19 mouse cellular contexts compared by ENCODE assay signal in genomic region chr7:118652572-118653295, GRCm38 (mm10). TPM values are rescaled to one million over a fixed set of nuclear protein-coding genes. Genes with fewer than 3 reads are reported as not detected.
A peak's percentile ranks its signal among the peaks of the same experiment; 100 is the strongest.
DNase-seq lines count a peak whose midpoint lies in the region; ATAC-seq and TF ChIP-seq lines count a peak whose summit lies in the region.
"Had no signal": no experiment of that assay in that cellular context is flagged by ENCODE, and none has a peak within 500 bp of the region (broad histone marks: within the 10 kb centered on the region; RNA-seq: fewer than 3 reads in every experiment).

No protein-coding gene starts in this region.

- H3K27ac ChIP-seq in lung, postnatal 0 days (ENCODE audit: low read length), result no peak overlapping the region
- H3K27ac ChIP-seq in stomach, postnatal 0 days (replicated peaks), result no peak overlapping the region
- H3K27ac ChIP-seq: forebrain, embryonic 12.5 days; heart, adult 2 months; hindbrain, embryonic 13.5 days; midbrain, embryonic 13.5 days had no signal

- no peak for TF ChIP-seq CTCF in lung, postnatal 0 days (IDR thresholded peaks at IDR 0.05)
- TF ChIP-seq CTCF in stomach, postnatal 0 days (IDR thresholded peaks at IDR 0.05; ENCODE audit: low read depth), result no peak

- DNase-seq in lung, postnatal 0 days (ENCODE audit: low spot score), result peak; percentile 8
- no peak for DNase-seq in lung, postnatal 25 days (ENCODE audit: low spot score)
- DNase-seq in Muller cell, postnatal 12 days (ENCODE audit: inconsistent ontology term), result peak; percentile 30
- DNase-seq in cerebellum, adult 9-10 months, result peak; percentile 48
- DNase-seq in stomach, postnatal 0 days (ENCODE audit: low spot score), result no peak
- DNase-seq in thymus, postnatal 4 days, result no peak
- no peak for DNase-seq in retina, postnatal 1 day
- DNase-seq: adrenal gland, adult 2 months; heart, adult 2 months; kidney, postnatal 36 days; layer of hippocampus, postnatal 36 days; lung, postnatal 4 days; thymus, adult 2 months had no signal

- H3K36me3 ChIP-seq in lung, postnatal 0 days (ENCODE audit: insufficient read depth, low read length), result no peaks in the 10 kb centered on the region
- H3K36me3 ChIP-seq in stomach, postnatal 0 days (ENCODE audit: control insufficient read depth, insufficient read depth, low read length), result no peaks in the 10 kb centered on the region
- H3K36me3 ChIP-seq: forebrain, embryonic 12.5 days; hindbrain, embryonic 13.5 days; midbrain, embryonic 13.5 days had no signal

- no peak overlapping the region for H3K4me2 ChIP-seq in lung, postnatal 0 days (replicated peaks; ENCODE audit: low read depth, low read length)
- no peak overlapping the region for H3K4me2 ChIP-seq in stomach, postnatal 0 days (replicated peaks; ENCODE audit: low read depth)
- H3K4me2 ChIP-seq: forebrain, embryonic 12.5 days; hindbrain, embryonic 13.5 days; midbrain, embryonic 13.5 days had no signal

- WGBS in lung, postnatal 0 days, result 84% methylated on average over 6 of the region's 6 CpGs
- 87% methylated on average over 6 of the region's 6 CpGs for WGBS in stomach, postnatal 0 days

- H3K4me1 ChIP-seq in lung, postnatal 0 days (ENCODE audit: insufficient read depth, low read depth, low read length), result no peaks in the 10 kb centered on the region
- no peaks in the 10 kb centered on the region for H3K4me1 ChIP-seq in stomach, postnatal 0 days (replicated peaks; ENCODE audit: control insufficient read depth, insufficient read depth)
- H3K4me1 ChIP-seq: hindbrain, embryonic 13.5 days had no signal

- no peak for TF ChIP-seq EP300 in lung, postnatal 0 days (IDR thresholded peaks at IDR 0.05)
- TF ChIP-seq EP300 in stomach, postnatal 0 days (optimal IDR thresholded peaks at IDR 0.05), result no peak

- ATAC-seq in lung, postnatal 0 days, result no peak
- ATAC-seq in megakaryocyte, adult 5-6 weeks (ENCODE audit: poor library complexity, severe bottlenecking), result peak; percentile 73
- ATAC-seq in stomach, postnatal 0 days (ENCODE audit: low FRiP score, low TSS enrichment), result no peak
- ATAC-seq: intestine, embryonic 16.5 days; midbrain, embryonic 13.5 days had no signal

- no peaks in the 10 kb centered on the region for H3K27me3 ChIP-seq in lung, postnatal 0 days (replicated peaks; ENCODE audit: insufficient read depth, low read length)
- no peaks in the 10 kb centered on the region for H3K27me3 ChIP-seq in stomach, postnatal 0 days (ENCODE audit: control insufficient read depth, insufficient read depth, low read length)
- H3K27me3 ChIP-seq: forebrain, embryonic 12.5 days; hindbrain, embryonic 13.5 days; midbrain, embryonic 13.5 days had no signal

- no peak overlapping the region for H3K4me3 ChIP-seq in lung, postnatal 0 days (ENCODE audit: low read depth, low read length)
- no peak overlapping the region for H3K4me3 ChIP-seq in stomach, postnatal 0 days (ENCODE audit: low read depth, low read length)
- H3K4me3 ChIP-seq: forebrain, embryonic 12.5 days; heart, adult 2 months; hindbrain, embryonic 13.5 days; midbrain, embryonic 13.5 days had no signal

- H3K9ac ChIP-seq in lung, postnatal 0 days (replicated peaks; ENCODE audit: low read depth), result no peak overlapping the region
- no peak overlapping the region for H3K9ac ChIP-seq in stomach, postnatal 0 days (ENCODE audit: low read length)
- H3K9ac ChIP-seq: forebrain, embryonic 12.5 days; hindbrain, embryonic 13.5 days; midbrain, embryonic 13.5 days had no signal

- H3K9me3 ChIP-seq in lung, postnatal 0 days (ENCODE audit: low read length), result no peaks in the 10 kb centered on the region
- no peaks in the 10 kb centered on the region for H3K9me3 ChIP-seq in stomach, postnatal 0 days (ENCODE audit: control insufficient read depth, low read length)
- H3K9me3 ChIP-seq: forebrain, embryonic 12.5 days; hindbrain, embryonic 13.5 days; midbrain, embryonic 13.5 days had no signal

RNA-seq across cellular contexts. Expression of gene Gde1, which starts 52.8 kb away (rescaled TPM):
- polyA plus RNA-seq in lung, postnatal 0 days (2015; fragmentation: Nextera tagmentation; extraction: Ambion mirVana), result 382 and 481 TPM in 2 replicates
- 39.3 and 42.4 TPM in 2 replicates for total RNA-seq in megakaryocyte, adult 5-6 weeks (2015)
- 30.2 and 33.0 TPM in 2 replicates for total RNA-seq in megakaryocyte, adult 5-6 weeks (2017)
- 204 and 212 TPM in 2 replicates for polyA plus RNA-seq in stomach, postnatal 0 days (2015; fragmentation: Nextera tagmentation; extraction: Ambion mirVana)

RNA-seq across cellular contexts. Expression of gene Tmc5, which starts 55.6 kb away (rescaled TPM):
- polyA plus RNA-seq in lung, postnatal 0 days (2015; fragmentation: Nextera tagmentation; extraction: Ambion mirVana), result 0.19 and 0.20 TPM in 2 replicates
- total RNA-seq in megakaryocyte, adult 5-6 weeks (2015), result not detected in 2 replicates
- total RNA-seq in megakaryocyte, adult 5-6 weeks (2017), result not detected in 2 replicates
- 7.9 and 8.5 TPM in 2 replicates for polyA plus RNA-seq in stomach, postnatal 0 days (2015; fragmentation: Nextera tagmentation; extraction: Ambion mirVana)
- total RNA-seq: adrenal gland, adult 2 months; gastrocnemius, adult 18-20 months had no signal

RNA-seq across cellular contexts. Expression of gene Ccp110, which starts 59.6 kb away (rescaled TPM):
- 8.4 and 8.8 TPM in 2 replicates for polyA plus RNA-seq in lung, postnatal 0 days (2015; fragmentation: Nextera tagmentation; extraction: Ambion mirVana)
- total RNA-seq in megakaryocyte, adult 5-6 weeks (2015), result 12.2 and 13.5 TPM in 2 replicates
- 9.6 and 21.1 TPM in 2 replicates for total RNA-seq in megakaryocyte, adult 5-6 weeks (2017)
- polyA plus RNA-seq in stomach, postnatal 0 days (2015; fragmentation: Nextera tagmentation; extraction: Ambion mirVana), result 2.6 and 2.7 TPM in 2 replicates

Comparison
In these comparisons a context has a peak if more than half of its experiments do, and no peak if none do; other contexts are left out.
1. DNase-seq: peak in lung, postnatal 0 days (single experiment), Muller cell, postnatal 12 days (single experiment) and cerebellum, adult 9-10 months (single experiment); none in lung, postnatal 25 days (single experiment), stomach, postnatal 0 days (single experiment), thymus, postnatal 4 days (single experiment) and retina, postnatal 1 day (single experiment).